Mouse (Mus musculus) liver, adult 2 months (tissue): Measurements from ENCODE around the gene Lrig1. TPM values are rescaled to one million over a fixed set of nuclear protein-coding genes. Genes with fewer than 3 reads are reported as not detected.

ENCODE experiments used
- DNase-seq: peaks from one replicate; pipeline ENCODE4 v3.0.0-alpha.2; 2011; ENCODE audit warnings: low read depth, low spot score; ENCODE audit errors: extremely low read depth
- H3K27ac ChIP-seq: fragments of 200-500 bp; replicated peaks from 2 replicates; pipeline ENCODE4 v1.5.1; 2012; ENCODE audit warnings: low read depth, mild to moderate bottlenecking, control low read depth, inconsistent platforms, low read length; ENCODE audit not compliant: insufficient read depth
- H3K27me3 ChIP-seq: fragments of 200-500 bp; 2 replicates; pipeline ENCODE4 v1.6.1; 2012; ENCODE audit warnings: mild to moderate bottlenecking, moderate library complexity, low read length, inconsistent platforms; ENCODE audit not compliant: control insufficient read depth, insufficient read depth
- H3K36me3 ChIP-seq: fragments of 200-500 bp; 2 replicates; pipeline ENCODE4 v1.6.1; 2012; ENCODE audit warnings: low read length, inconsistent platforms; ENCODE audit not compliant: control insufficient read depth, insufficient read depth
- H3K4me1 ChIP-seq: fragments of 200-500 bp; 2 replicates; pipeline ENCODE4 v1.6.1; 2011; ENCODE audit warnings: low read length; ENCODE audit not compliant: control insufficient read depth, insufficient read depth
- H3K4me3 ChIP-seq: fragments of 200-500 bp; 2 replicates; pipeline ENCODE4 v1.5.1; 2011; ENCODE audit warnings: low read depth, mild to moderate bottlenecking, control low read depth, low read length, moderate library complexity; ENCODE audit not compliant: insufficient read depth
- H3K79me2 ChIP-seq: fragments of 200-500 bp; 2 replicates; pipeline ENCODE4 v1.6.1; 2012; ENCODE audit warnings: inconsistent platforms, mild to moderate bottlenecking, low read length, moderate library complexity; ENCODE audit not compliant: control insufficient read depth, insufficient read depth
- H3K9ac ChIP-seq: fragments of 200-500 bp; 2 replicates; pipeline ENCODE4 v1.6.1; 2012; ENCODE audit warnings: low read depth, mild to moderate bottlenecking, control low read depth, inconsistent platforms, low read length
- CTCF ChIP-seq: fragments of 200-500 bp; IDR thresholded peaks from 2 replicates; pipeline ENCODE4 v1.5.1; 2011; ENCODE audit warnings: low read depth, low read length, control low read depth
- POLR2A ChIP-seq: fragments of 200-500 bp; IDR thresholded peaks from 2 replicates; pipeline ENCODE4 v1.6.1; 2011; ENCODE audit warnings: low read length, control low read depth; ENCODE audit not compliant: insufficient read depth; ENCODE audit errors: extremely low read depth
- WGBS: fragments of 180-500 bp; shearing (Covaris S2); methylation state at CpG from one replicate; pipeline ENCODE4 v1.1.7; 2018; 5-methylcytosine and 5-hydroxymethylcytosine counted together
- polyA plus RNA-seq: library from polyadenylated mRNA; depleted of rRNA; stranded (reverse); fragments of >200 nt; gene quantifications from 2 replicates; pipeline ENCODE4 v1.2.3, GENCODE M21; 2012
- total RNA-seq: library from RNA; depleted of rRNA; stranded (reverse); fragments of >200 nt; gene quantifications from 2 replicates; pipeline ENCODE4 v1.2.3, GENCODE M21; 2014

Gene Lrig1
- total and polyA plus RNA-seq, 2 experiments = 12.4 to 14.8 TPM

DNA sequence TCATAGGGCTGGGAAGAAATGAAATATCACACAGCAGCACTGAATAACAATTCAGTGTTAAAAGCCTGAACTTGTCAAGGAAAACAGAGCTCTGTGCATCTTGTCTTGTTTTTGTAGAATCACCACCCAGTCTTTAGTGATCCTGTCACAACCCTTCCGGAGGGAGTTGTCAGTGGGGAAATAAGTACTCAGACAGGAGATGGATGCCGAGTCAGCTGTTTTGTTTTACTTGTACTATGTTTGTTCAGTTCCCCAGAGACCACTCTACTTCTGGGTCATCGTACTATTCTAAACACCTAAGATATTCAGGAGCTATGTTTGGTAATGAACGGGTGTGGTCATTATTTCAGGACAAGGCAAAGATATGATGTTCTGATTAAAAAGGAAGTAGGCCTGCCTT lies 111.6 kb downstream of the Lrig1 start:
- 91% methylated on average over 4 of the region's 4 CpGs for WGBS
- H3K27me3 ChIP-seq = no peaks in the 10 kb centered on the region

GRCm38 (mm10) chr6:94584976-94585375 lies 115.0 kb downstream of the Lrig1 start:
- WGBS = 92% methylated on average over 4 of the region's 4 CpGs
- Histone ChIP-seq H3K9ac (no peak overlapping the region), H3K36me3 (no peaks in the 10 kb centered on the region), H3K4me1 (no peaks in the 10 kb centered on the region), H3K27me3 (no peaks in the 10 kb centered on the region), H3K79me2 (no peaks in the 10 kb centered on the region), H3K4me3 (no peak overlapping the region), H3K27ac (no peak overlapping the region)
- DNase-seq = no peak
- TF ChIP-seq CTCF = no peak

More for the DNA sequence above, 111.6 kb downstream of the Lrig1 start:
- Histone ChIP-seq H3K4me1 (no peaks in the 10 kb centered on the region; the same call in 1 of the 2 replicates), H3K36me3 (no peaks in the 10 kb centered on the region), H3K9ac (no peak overlapping the region), H3K27ac (no peak overlapping the region), H3K4me3 (no peak overlapping the region), H3K79me2 (no peaks in the 10 kb centered on the region)
- TF ChIP-seq POLR2A (no peak), CTCF (no peak)
- DNase-seq = no peak

GRCm38 (mm10) chr6:94584147-94584695 lies 115.7 kb downstream of the Lrig1 start:
- no peak for DNase-seq
- H3K27me3 ChIP-seq = no peaks in the 10 kb centered on the region
- 96% methylated on average over 9 of the region's 9 CpGs for WGBS

DNA sequence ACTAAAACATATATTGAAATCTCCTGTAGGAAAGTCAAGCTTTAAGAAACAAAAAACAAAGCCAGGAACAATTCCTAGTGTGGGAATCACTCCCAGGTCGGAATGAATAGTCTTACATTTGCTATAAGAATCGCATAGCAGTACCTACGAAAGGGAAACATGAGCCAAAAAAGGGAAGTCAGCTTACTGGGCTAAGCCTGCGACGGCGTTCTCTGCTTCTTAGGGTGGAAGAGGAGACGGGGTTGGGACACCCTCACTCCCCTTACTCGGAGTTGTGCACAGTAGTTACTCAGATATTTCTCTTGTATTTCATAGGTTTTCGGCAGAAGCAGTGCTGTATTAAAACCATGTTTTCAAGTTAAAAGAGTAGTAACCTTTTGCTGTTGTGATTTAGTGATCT lies 117.9 kb downstream of the Lrig1 start:
- TF ChIP-seq POLR2A (no peak), CTCF (no peak)
- H3K36me3 ChIP-seq = no peaks in the 10 kb centered on the region
- H3K9ac ChIP-seq = no peak overlapping the region
- 90% methylated on average over 9 of the region's 9 CpGs for WGBS
- no peaks in the 10 kb centered on the region for H3K79me2 ChIP-seq
- H3K4me1 ChIP-seq = no peaks in the 10 kb centered on the region
- H3K4me3 ChIP-seq = no peak overlapping the region
- H3K27ac ChIP-seq = no peak overlapping the region
- DNase-seq = no peak
- no peaks in the 10 kb centered on the region for H3K27me3 ChIP-seq

More at GRCm38 (mm10) chr6:94584147-94584695, 115.7 kb downstream of the Lrig1 start:
- Histone ChIP-seq H3K4me3 (no peak overlapping the region), H3K9ac (no peak overlapping the region), H3K27ac (no peak overlapping the region), H3K4me1 (no peaks in the 10 kb centered on the region), H3K79me2 (no peaks in the 10 kb centered on the region), H3K36me3 (no peaks in the 10 kb centered on the region)
- TF ChIP-seq POLR2A (no peak), CTCF (no peak)

DNA sequence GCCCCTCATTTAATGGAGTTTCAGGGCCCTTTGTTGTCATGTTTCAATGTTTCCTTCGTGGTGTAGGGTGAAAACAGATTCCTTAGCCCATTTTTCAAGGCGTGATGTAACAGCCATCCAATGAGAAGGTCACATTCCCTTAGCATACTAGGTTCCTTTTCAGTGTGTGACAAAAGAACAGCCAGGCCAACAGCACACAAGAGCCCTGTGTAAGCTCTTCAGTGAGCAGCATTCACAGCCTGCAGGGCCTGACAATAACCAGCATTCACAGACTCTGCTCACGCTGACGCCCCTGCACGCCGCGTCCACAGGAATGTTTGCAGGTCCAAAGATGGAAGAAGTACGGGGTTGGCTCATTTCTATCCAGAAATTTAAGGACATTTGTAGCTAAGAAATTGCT lies 122.0 kb downstream of the Lrig1 start:
- Histone ChIP-seq H3K36me3 (no peaks in the 10 kb centered on the region), H3K27ac (no peak overlapping the region), H3K79me2 (no peaks in the 10 kb centered on the region), H3K27me3 (no peaks in the 10 kb centered on the region), H3K4me3 (no peak overlapping the region), H3K9ac (no peak overlapping the region), H3K4me1 (no peaks in the 10 kb centered on the region)
- 93% methylated on average over 8 of the region's 8 CpGs for WGBS
- no peak for DNase-seq
- TF ChIP-seq CTCF (no peak), POLR2A (no peak)

- H3K27me3 ChIP-seq = no peaks in the 10 kb centered on the region
- H3K79me2 ChIP-seq = no peaks in the 10 kb centered on the region
- no peak overlapping the region for H3K4me3 ChIP-seq
- no peak overlapping the region for H3K27ac ChIP-seq
- DNase-seq = no peak
- H3K9ac ChIP-seq = no peak overlapping the region
- H3K4me1 ChIP-seq = no peaks in the 10 kb centered on the region
- TF ChIP-seq POLR2A = no peak
- no peak for TF ChIP-seq CTCF
- no peaks in the 10 kb centered on the region for H3K36me3 ChIP-seq
- 87% methylated on average over 9 of the region's 9 CpGs for WGBS
Measured at GRCm38 (mm10) chr6:94575526-94576166, 124.3 kb downstream of the Lrig1 start.
